Mouse (Mus musculus): ENCODE results near the gene Ciita. TPM values are rescaled to one million over a fixed set of nuclear protein-coding genes. Genes with fewer than 3 reads are reported as not detected.

Ciita gene
- polyA plus RNA-seq, 2 experiments from 2014 or later: 1.3 to 4.3 TPM

- no peak for ATAC-seq
Measured at GRCm38 (mm10) chr16:10559991-10560390, 80.1 kb downstream of the Ciita start.

- ATAC-seq: peak; percentile 80
Measured at GRCm38 (mm10) chr16:10565278-10565885, 85.5 kb downstream of the Ciita start.

GRCm38 (mm10) chr16:10567153-10567552 lies 87.3 kb downstream of the Ciita start:
- peak; percentile 58 for ATAC-seq

GRCm38 (mm10) chr16:10569809-10570395 lies 90.0 kb downstream of the Ciita start:
- ATAC-seq: no peak

GRCm38 (mm10) chr16:10570708-10571107 lies 90.8 kb downstream of the Ciita start:
- no peak for ATAC-seq

- ATAC-seq: peak; percentile 53
Measured at GRCm38 (mm10) chr16:10571820-10572219, 92.0 kb downstream of the Ciita start.

- ATAC-seq: no peak
Measured at GRCm38 (mm10) chr16:10574936-10575335, 95.1 kb downstream of the Ciita start.

GRCm38 (mm10) chr16:10575915-10576314 lies 96.1 kb downstream of the Ciita start:
- no peak for ATAC-seq

GRCm38 (mm10) chr16:10577548-10577947 lies 97.7 kb downstream of the Ciita start:
- no peak for ATAC-seq

Other genes with a start within 250 kb of the Ciita start
- gene Emp2, start 166.1 kb upstream of the Ciita start, polyA plus RNA-seq (2017; shearing (Covaris generic)): under 1 TPM in 1 of 2 experiments, not detected in 1; 0.08 TPM
- gene Tekt5, start 84.6 kb upstream of the Ciita start, polyA plus RNA-seq (2017; shearing (Covaris generic)): not detected
- 10 to 100 TPM; 68.5 to 77.0 TPM for gene Nubp1, start 68.1 kb upstream of the Ciita start, polyA plus RNA-seq (2017; shearing (Covaris generic))
- gene Tvp23a, start 32.7 kb upstream of the Ciita start, polyA plus RNA-seq (2017; shearing (Covaris generic)): 1 to 10 TPM; 1.4 to 1.6 TPM
- 1 to 10 TPM; 3.0 to 3.1 TPM for gene Dexi, start 63.0 kb downstream of the Ciita start, polyA plus RNA-seq (2017; shearing (Covaris generic))
- gene Clec16a, start 65.3 kb downstream of the Ciita start, polyA plus RNA-seq (2017; shearing (Covaris generic)): 1 to 10 TPM; 7.0 to 7.8 TPM

Data from activated CD4-positive, CD25-positive, alpha-beta regulatory T cell, adult 4 months (primary cell).